Mouse (Mus musculus): Measurements from ENCODE around the gene Tesc. TPM values are rescaled to one million over a fixed set of nuclear protein-coding genes. Genes with fewer than 3 reads are reported as not detected.

Gene Tesc
- polyA plus RNA-seq, 1 experiment from 2014 or later, result 4.0 TPM

DNA sequence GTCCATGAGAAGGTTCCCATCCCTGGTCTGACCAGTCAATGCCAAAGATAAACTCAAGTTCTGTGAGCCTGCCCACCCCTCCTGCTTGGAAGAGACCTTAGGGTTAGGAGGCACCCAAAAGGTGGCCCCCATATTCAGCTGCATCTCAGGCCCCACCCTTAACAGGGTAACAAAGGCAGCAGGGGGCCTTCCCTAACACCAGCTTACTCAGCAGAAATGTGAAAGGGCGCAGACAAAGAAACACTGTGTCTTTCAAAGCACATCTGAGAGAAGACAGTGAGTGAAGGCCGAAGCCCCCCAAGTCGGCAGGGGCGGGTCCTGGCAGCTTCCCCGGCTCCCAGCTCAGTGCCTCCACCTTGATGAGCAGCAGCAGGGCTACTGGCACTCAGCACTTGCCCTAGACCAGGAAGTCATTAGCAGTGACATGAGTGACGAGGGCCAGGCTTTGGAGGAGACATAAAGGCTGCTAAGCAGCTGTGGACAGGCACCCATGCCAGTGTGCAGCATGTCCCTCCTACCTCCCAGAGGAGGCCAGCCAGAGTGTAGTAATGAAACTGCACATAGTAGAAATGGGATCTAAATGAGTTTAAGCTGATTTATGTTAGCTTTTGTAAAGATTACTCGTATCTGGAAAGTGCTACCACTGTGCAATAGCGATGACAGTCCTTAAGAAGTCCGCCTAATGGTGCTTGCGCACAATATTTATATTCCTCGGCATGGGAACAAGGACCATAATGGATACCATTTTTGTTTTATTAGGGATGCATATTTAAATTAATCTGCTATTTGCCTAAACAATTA, 71.7 kb downstream of the Tesc start:
- Histone ChIP-seq H3K4me2 (ENCODE audit: low read depth, low read length) (no peak overlapping the region), H3K27me3 (replicated peaks; ENCODE audit: control insufficient read depth, insufficient read depth, low read length) (no peaks in the 10 kb centered on the region), H3K36me3 (ENCODE audit: control insufficient read depth, insufficient read depth, low read length) (peaks cover 3% of the 10 kb centered on the region; the same call in 1 of the 2 replicates), H3K9ac (ENCODE audit: low read depth, low read length) (no peak overlapping the region), H3K27ac (ENCODE audit: low read length) (no peak overlapping the region), H3K9me3 (ENCODE audit: control insufficient read depth, low read length) (no peaks in the 10 kb centered on the region), H3K4me1 (ENCODE audit: control insufficient read depth, insufficient read depth, low read length) (0 out of 2 replicates have a peak, but pooled peaks cover 3% of the 10 kb centered on the region), H3K4me3 (ENCODE audit: low read length) (no peak overlapping the region)
- peak; percentile 73 for ATAC-seq
- 59% methylated on average over 11 of the region's 11 CpGs for WGBS

DNA sequence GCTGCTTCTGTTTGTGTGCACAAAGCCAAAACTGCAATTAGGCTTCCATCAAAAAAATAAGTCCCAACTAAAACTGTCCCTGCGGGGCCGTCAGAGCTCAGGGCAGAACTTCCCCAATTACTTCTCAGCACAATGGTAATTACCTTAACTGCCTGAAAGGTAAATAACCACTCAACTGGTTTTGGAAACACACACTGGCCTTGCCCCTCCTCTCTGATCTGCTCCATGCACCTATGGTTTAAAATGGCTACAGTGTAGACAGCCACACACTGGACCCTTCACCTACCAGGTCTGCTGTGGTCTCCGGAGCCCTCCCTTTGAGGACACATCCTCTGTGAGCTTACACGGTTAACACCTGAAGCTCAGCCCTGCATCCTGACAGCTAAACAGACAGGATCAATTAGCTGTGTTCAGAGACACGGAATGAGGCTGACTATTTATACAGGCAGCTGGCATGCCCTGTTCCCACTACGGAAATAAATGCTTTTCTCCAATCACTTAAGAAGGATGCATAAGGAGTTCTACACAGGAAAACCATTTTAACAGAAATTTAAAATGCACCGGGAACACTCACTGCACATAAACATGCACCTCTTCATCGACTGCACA, 72.4 kb downstream of the Tesc start:
- Histone ChIP-seq H3K4me1 (ENCODE audit: control insufficient read depth, insufficient read depth, low read length) (0 out of 2 replicates have a peak, but pooled peaks cover 3% of the 10 kb centered on the region), H3K4me2 (ENCODE audit: low read depth, low read length) (no peak overlapping the region), H3K9me3 (ENCODE audit: control insufficient read depth, low read length) (no peaks in the 10 kb centered on the region), H3K27ac (ENCODE audit: low read length) (no peak overlapping the region), H3K36me3 (ENCODE audit: control insufficient read depth, insufficient read depth, low read length) (no peaks in the 10 kb centered on the region), H3K4me3 (ENCODE audit: low read length) (no peak overlapping the region), H3K9ac (ENCODE audit: low read depth, low read length) (no peak overlapping the region), H3K27me3 (replicated peaks; ENCODE audit: control insufficient read depth, insufficient read depth, low read length) (no peaks in the 10 kb centered on the region)
- 50% methylated on average over 8 of the region's 8 CpGs for WGBS
- no peak for ATAC-seq

GRCm38 (mm10) chr5:118105536-118105935, 78.0 kb downstream of the Tesc start:
- Histone ChIP-seq H3K36me3 (ENCODE audit: control insufficient read depth, insufficient read depth, low read length) (no peaks in the 10 kb centered on the region), H3K27me3 (replicated peaks; ENCODE audit: control insufficient read depth, insufficient read depth, low read length) (no peaks in the 10 kb centered on the region), H3K4me1 (ENCODE audit: control insufficient read depth, insufficient read depth, low read length) (peaks cover 9% of the 10 kb centered on the region; the same call in 1 of the 2 replicates), H3K9ac (ENCODE audit: low read depth, low read length) (no peak overlapping the region), H3K27ac (ENCODE audit: low read length) (no peak overlapping the region), H3K9me3 (ENCODE audit: control insufficient read depth, low read length) (no peaks in the 10 kb centered on the region), H3K4me3 (ENCODE audit: low read length) (no peak overlapping the region), H3K4me2 (ENCODE audit: low read depth, low read length) (no peak overlapping the region)
- no peak for ATAC-seq
- 86% methylated on average over 8 of the region's 8 CpGs for WGBS

- Histone ChIP-seq H3K9ac (ENCODE audit: low read depth, low read length) (no peak overlapping the region), H3K36me3 (ENCODE audit: control insufficient read depth, insufficient read depth, low read length) (peaks cover 4% of the 10 kb centered on the region; the same call in 1 of the 2 replicates), H3K4me1 (ENCODE audit: control insufficient read depth, insufficient read depth, low read length) (peaks cover 9% of the 10 kb centered on the region; the same call in 1 of the 2 replicates), H3K27me3 (replicated peaks; ENCODE audit: control insufficient read depth, insufficient read depth, low read length) (no peaks in the 10 kb centered on the region), H3K27ac (ENCODE audit: low read length) (no peak overlapping the region), H3K9me3 (ENCODE audit: control insufficient read depth, low read length) (no peaks in the 10 kb centered on the region), H3K4me2 (ENCODE audit: low read depth, low read length) (no peak overlapping the region), H3K4me3 (ENCODE audit: low read length) (no peak overlapping the region)
- 95% methylated on average over 10 of the region's 10 CpGs for WGBS
- no peak for ATAC-seq
These were observed 79.1 kb downstream of the Tesc start for GRCm38 (mm10) chr5:118106667-118107066.

DNA sequence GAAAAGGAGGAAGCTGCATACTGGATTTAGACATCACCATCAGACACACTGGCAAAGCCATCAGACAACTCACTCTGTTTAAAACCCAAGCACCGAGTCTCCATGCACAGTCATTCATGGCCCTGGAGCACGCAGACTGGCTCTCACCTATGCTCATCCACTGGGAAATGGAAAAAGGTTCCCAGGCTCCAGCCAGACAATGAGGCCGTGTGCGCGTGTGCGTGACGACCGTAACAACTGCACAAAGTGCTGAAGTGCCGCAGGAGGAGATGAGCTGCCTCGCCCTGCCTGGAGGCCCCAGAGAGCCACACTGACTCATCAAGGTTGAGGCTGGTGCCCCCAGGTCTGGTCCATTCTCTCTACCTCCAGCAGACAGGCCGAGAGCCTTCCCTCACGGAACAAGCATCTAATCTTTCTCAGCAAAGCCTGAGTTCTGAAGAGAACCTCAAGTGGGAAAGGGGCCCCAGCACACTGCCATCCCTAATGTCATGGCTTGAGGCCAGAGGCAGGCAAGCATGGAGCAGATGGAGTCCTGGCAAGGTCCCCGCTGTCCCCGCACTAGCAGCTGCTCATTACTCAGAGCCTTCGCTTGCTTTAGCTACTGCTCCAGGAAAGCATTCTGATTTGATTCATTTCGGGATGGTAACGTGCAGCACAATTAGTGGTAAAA, 80.7 kb downstream of the Tesc start:
- Histone ChIP-seq H3K36me3 (ENCODE audit: control insufficient read depth, insufficient read depth, low read length) (peaks cover 4% of the 10 kb centered on the region; the same call in 1 of the 2 replicates), H3K9me3 (ENCODE audit: control insufficient read depth, low read length) (no peaks in the 10 kb centered on the region), H3K4me3 (ENCODE audit: low read length) (no peak overlapping the region), H3K27ac (ENCODE audit: low read length) (no peak overlapping the region), H3K4me1 (ENCODE audit: control insufficient read depth, insufficient read depth, low read length) (peaks cover 9% of the 10 kb centered on the region; the same call in 1 of the 2 replicates), H3K27me3 (replicated peaks; ENCODE audit: control insufficient read depth, insufficient read depth, low read length) (no peaks in the 10 kb centered on the region), H3K9ac (ENCODE audit: low read depth, low read length) (no peak overlapping the region), H3K4me2 (ENCODE audit: low read depth, low read length) (no peak overlapping the region)
- WGBS, result 70% methylated on average over 17 of the region's 17 CpGs
- ATAC-seq, result no peak

- ATAC-seq, result no peak
- Histone ChIP-seq H3K27ac (ENCODE audit: low read length) (no peak overlapping the region), H3K9ac (ENCODE audit: low read depth, low read length) (no peak overlapping the region), H3K4me2 (ENCODE audit: low read depth, low read length) (no peak overlapping the region), H3K36me3 (ENCODE audit: control insufficient read depth, insufficient read depth, low read length) (peaks cover 4% of the 10 kb centered on the region; the same call in 1 of the 2 replicates), H3K9me3 (ENCODE audit: control insufficient read depth, low read length) (no peaks in the 10 kb centered on the region), H3K4me1 (ENCODE audit: control insufficient read depth, insufficient read depth, low read length) (peaks cover 9% of the 10 kb centered on the region; the same call in 1 of the 2 replicates), H3K27me3 (replicated peaks; ENCODE audit: control insufficient read depth, insufficient read depth, low read length) (no peaks in the 10 kb centered on the region), H3K4me3 (ENCODE audit: low read length) (no peak overlapping the region)
- 87% methylated on average over 7 of the region's 7 CpGs for WGBS
These were observed 81.4 kb downstream of the Tesc start for GRCm38 (mm10) chr5:118108794-118109440.

Other genes with a start within 250 kb of the Tesc start
- 0.89 and 0.92 TPM in 2 replicates for gene Nos1, start 246.7 kb upstream of the Tesc start, polyA plus RNA-seq (2015; fragmentation: Nextera tagmentation; extraction: Ambion mirVana)
- gene Fbxo21, start 51.0 kb upstream of the Tesc start, polyA plus RNA-seq (2015; fragmentation: Nextera tagmentation; extraction: Ambion mirVana), result 50.1 and 51.0 TPM in 2 replicates
- 16.0 and 17.8 TPM in 2 replicates for gene Fbxw8, start 127.7 kb downstream of the Tesc start, polyA plus RNA-seq (2015; fragmentation: Nextera tagmentation; extraction: Ambion mirVana)
- 0.12 and 0.21 TPM in 2 replicates for gene Hrk, start 136.9 kb downstream of the Tesc start, polyA plus RNA-seq (2015; fragmentation: Nextera tagmentation; extraction: Ambion mirVana)
- gene Rnft2, start 217.4 kb downstream of the Tesc start, polyA plus RNA-seq (2015; fragmentation: Nextera tagmentation; extraction: Ambion mirVana), result 1.1 and 2.6 TPM in 2 replicates
- gene 2410131K14Rik, start 217.5 kb downstream of the Tesc start, polyA plus RNA-seq (2015; fragmentation: Nextera tagmentation; extraction: Ambion mirVana), result 7.3 TPM in 2 replicates

Data from intestine, embryonic 16.5 days (tissue).